Mouse (Mus musculus): ENCODE measurements at regions not wholly inside any gene's neighbourhood (a gene's known extent, or its start where the extent isn't known, plus 50 kb on each side); places are given as distances from the start of the nearest gene placed in this dataset.

GRCm38 (mm10) chr14:54101775-54102174, 152.1 kb downstream of the Dad1 start:
- DNase-seq (ENCODE audit: low read depth, low spot score), result no peak

- DNase-seq (ENCODE audit: low read depth, low spot score), result no peak
Measured at GRCm38 (mm10) chr14:54099360-54099759, 154.5 kb downstream of the Dad1 start.

GRCm38 (mm10) chr14:54098122-54098775, 155.7 kb downstream of the Dad1 start:
- DNase-seq (ENCODE audit: low read depth, low spot score), result no peak

- DNase-seq (ENCODE audit: low read depth, low spot score), result no peak
Measured at GRCm38 (mm10) chr14:54097026-54097425, 156.9 kb downstream of the Dad1 start.

GRCm38 (mm10) chr14:54092444-54092843, 161.5 kb downstream of the Dad1 start:
- DNase-seq (ENCODE audit: low read depth, low spot score), result no peak

GRCm38 (mm10) chr14:54086660-54087059, 167.2 kb downstream of the Dad1 start:
- no peak for DNase-seq (ENCODE audit: low read depth, low spot score)

GRCm38 (mm10) chr14:54074659-54075058, 179.2 kb downstream of the Dad1 start:
- DNase-seq (ENCODE audit: low read depth, low spot score), result no peak

- DNase-seq (ENCODE audit: low read depth, low spot score), result no peak
Measured at GRCm38 (mm10) chr14:54072283-54072912, 181.5 kb downstream of the Dad1 start.

- DNase-seq (ENCODE audit: low read depth, low spot score), result no peak
Measured at GRCm38 (mm10) chr14:54070240-54070639, 183.7 kb downstream of the Dad1 start.

- no peak for DNase-seq (ENCODE audit: low read depth, low spot score)
Measured at GRCm38 (mm10) chr14:54068684-54069083, 185.2 kb downstream of the Dad1 start.

- DNase-seq (ENCODE audit: low read depth, low spot score), result no peak
Measured at GRCm38 (mm10) chr14:54065466-54065865, 188.4 kb downstream of the Dad1 start.

GRCm38 (mm10) chr14:54064541-54065402, 189.1 kb downstream of the Dad1 start:
- DNase-seq (ENCODE audit: low read depth, low spot score), result peak; percentile 47

GRCm38 (mm10) chr14:54061570-54061969, 192.3 kb downstream of the Dad1 start:
- DNase-seq (ENCODE audit: low read depth, low spot score), result no peak

GRCm38 (mm10) chr14:54059776-54060175, 194.1 kb downstream of the Dad1 start:
- DNase-seq (ENCODE audit: low read depth, low spot score), result peak; percentile 87

- DNase-seq (ENCODE audit: low read depth, low spot score), result no peak
Measured at GRCm38 (mm10) chr14:54059096-54059495, 194.8 kb downstream of the Dad1 start.

- no peak for DNase-seq (ENCODE audit: low read depth, low spot score)
Measured at GRCm38 (mm10) chr14:54056691-54057090, 197.2 kb downstream of the Dad1 start.

GRCm38 (mm10) chr14:54055390-54055789, 198.5 kb downstream of the Dad1 start:
- DNase-seq (ENCODE audit: low read depth, low spot score), result no peak

GRCm38 (mm10) chr14:54042286-54042685, 211.6 kb downstream of the Dad1 start:
- DNase-seq (ENCODE audit: low read depth, low spot score), result no peak

GRCm38 (mm10) chr14:54040644-54041043, 213.3 kb downstream of the Dad1 start:
- DNase-seq (ENCODE audit: low read depth, low spot score), result no peak

- DNase-seq (ENCODE audit: low read depth, low spot score), result no peak
Measured at GRCm38 (mm10) chr14:54034516-54034915, 219.4 kb downstream of the Dad1 start.

GRCm38 (mm10) chr14:54023552-54023951, 230.4 kb downstream of the Dad1 start:
- no peak for DNase-seq (ENCODE audit: low read depth, low spot score)

- DNase-seq (ENCODE audit: low read depth, low spot score), result no peak
Measured at GRCm38 (mm10) chr14:54021443-54021842, 232.5 kb downstream of the Dad1 start.
